In genomic region chr16:29871395-29871794, GRCm38 (mm10) we compare ENCODE assay signal across 24 mouse cellular contexts.
DNase-seq lines count a peak whose midpoint lies in the region; ATAC-seq and TF ChIP-seq lines count a peak whose summit lies in the region.
"Had no signal": no experiment of that assay in that cellular context is flagged by ENCODE, and none has a peak within 500 bp of the region (broad histone marks: within the 10 kb centered on the region; RNA-seq: fewer than 3 reads in every experiment).

No protein-coding gene starts in this region.

- no peak for DNase-seq in forebrain, embryonic 10.5 days (ENCODE audit: extremely low spot score, low spot score)
- no peak for DNase-seq in forebrain, embryonic 14.5 days (ENCODE audit: low spot score)
- DNase-seq in stomach, postnatal 0 days (ENCODE audit: low spot score) = no peak
- no peak for DNase-seq in cerebellum, adult 11 months
- DNase-seq in embryo, embryonic 10 days (ENCODE audit: low spot score) = no peak
- DNase-seq in frontal cortex, postnatal 14 days (ENCODE audit: low spot score in 2 of 2) = no peak
- DNase-seq: adrenal gland, adult 8-10 months; adrenal gland, postnatal 14 days; adrenal gland, postnatal 36 days; cerebellum, adult 18-20 months; cerebellum, adult 8-10 months; cerebellum, adult 9-11 months; cerebellum, postnatal 14 days; cerebellum, postnatal 36 days; forebrain, postnatal 0 days had no signal

- H3K9me3 ChIP-seq in forebrain, embryonic 10.5 days = no peaks in the 10 kb centered on the region
- no peaks in the 10 kb centered on the region for H3K9me3 ChIP-seq in forebrain, embryonic 14.5 days (replicated peaks; ENCODE audit: control insufficient read depth, low read length)
- no peaks in the 10 kb centered on the region for H3K9me3 ChIP-seq in intestine, embryonic 16.5 days (ENCODE audit: control insufficient read depth, low read length)
- no peaks in the 10 kb centered on the region for H3K9me3 ChIP-seq in stomach, postnatal 0 days (ENCODE audit: control insufficient read depth, low read length)
- H3K9me3 ChIP-seq: embryonic facial prominence, embryonic 10.5 days; embryonic facial prominence, embryonic 12.5 days; forebrain, embryonic 12.5 days; forebrain, embryonic 15.5 days; G1E had no signal

- WGBS in forebrain, embryonic 10.5 days = 86% methylated on average over 5 of the region's 5 CpGs
- 87% methylated on average over 5 of the region's 5 CpGs for WGBS in forebrain, embryonic 14.5 days
- WGBS in intestine, embryonic 16.5 days = 73% methylated on average over 5 of the region's 5 CpGs
- 74% methylated on average over 5 of the region's 5 CpGs for WGBS in stomach, postnatal 0 days

- H3K4me3 ChIP-seq in forebrain, embryonic 10.5 days = no peak overlapping the region
- H3K4me3 ChIP-seq in forebrain, embryonic 14.5 days (ENCODE audit: low read depth, low read length) = no peak overlapping the region
- H3K4me3 ChIP-seq in intestine, embryonic 16.5 days (ENCODE audit: low read length) = no peak overlapping the region
- H3K4me3 ChIP-seq in stomach, postnatal 0 days (ENCODE audit: low read depth, low read length) = no peak overlapping the region
- H3K4me3 ChIP-seq: embryonic facial prominence, embryonic 10.5 days; embryonic facial prominence, embryonic 12.5 days; forebrain, embryonic 12.5 days; forebrain, embryonic 15.5 days had no signal

- H3K4me1 ChIP-seq in forebrain, embryonic 10.5 days = peaks cover 20% of the 10 kb centered on the region
- peaks cover 3% of the 10 kb centered on the region for H3K4me1 ChIP-seq in forebrain, embryonic 14.5 days (ENCODE audit: control insufficient read depth, insufficient read depth, low read length)
- H3K4me1 ChIP-seq in intestine, embryonic 16.5 days (ENCODE audit: control insufficient read depth, insufficient read depth, low read length) = no peaks in the 10 kb centered on the region
- H3K4me1 ChIP-seq in stomach, postnatal 0 days (replicated peaks; ENCODE audit: control insufficient read depth, insufficient read depth) = no peaks in the 10 kb centered on the region

- H3K4me2 ChIP-seq in forebrain, embryonic 14.5 days (ENCODE audit: low read length) = no peak overlapping the region
- H3K4me2 ChIP-seq in intestine, embryonic 16.5 days (ENCODE audit: low read depth, low read length) = no peak overlapping the region
- H3K4me2 ChIP-seq in stomach, postnatal 0 days (replicated peaks; ENCODE audit: low read depth) = no peak overlapping the region
- H3K4me2 ChIP-seq: embryonic facial prominence, embryonic 12.5 days; forebrain, embryonic 12.5 days; forebrain, embryonic 15.5 days had no signal

- peaks cover 39% of the 10 kb centered on the region for H3K27me3 ChIP-seq in forebrain, embryonic 10.5 days (ENCODE audit: poor library complexity, severe bottlenecking)
- no peaks in the 10 kb centered on the region for H3K27me3 ChIP-seq in forebrain, embryonic 14.5 days (replicated peaks; ENCODE audit: control insufficient read depth, insufficient read depth, low read length)
- no peaks in the 10 kb centered on the region for H3K27me3 ChIP-seq in intestine, embryonic 16.5 days (replicated peaks; ENCODE audit: control insufficient read depth, insufficient read depth, low read length)
- H3K27me3 ChIP-seq in stomach, postnatal 0 days (ENCODE audit: control insufficient read depth, insufficient read depth, low read length) = no peaks in the 10 kb centered on the region
- H3K27me3 ChIP-seq: forebrain, embryonic 15.5 days; Patski had no signal

- no peak for ATAC-seq in forebrain, embryonic 14.5 days
- ATAC-seq in intestine, embryonic 16.5 days = peak; percentile 80
- 0 out of 2 replicates have a peak, but pooled peaks have one; percentile 20 for ATAC-seq in megakaryocyte progenitor cell, adult 5-6 weeks (replicated peaks; ENCODE audit: poor library complexity)
- ATAC-seq in stomach, postnatal 0 days (ENCODE audit: low FRiP score, low TSS enrichment) = peak; percentile 77; the same call in 1 of the 2 replicates
- ATAC-seq: activated CD4-positive, CD25-positive, alpha-beta regulatory T cell, adult 4 months; forebrain, postnatal 0 days; Patski had no signal

- H3K36me3 ChIP-seq in forebrain, embryonic 10.5 days (replicated peaks) = no peaks in the 10 kb centered on the region
- no peaks in the 10 kb centered on the region for H3K36me3 ChIP-seq in forebrain, embryonic 14.5 days (ENCODE audit: control insufficient read depth, insufficient read depth, low read length)
- no peaks in the 10 kb centered on the region for H3K36me3 ChIP-seq in intestine, embryonic 16.5 days (ENCODE audit: control insufficient read depth, insufficient read depth, low read length)
- H3K36me3 ChIP-seq in stomach, postnatal 0 days (ENCODE audit: control insufficient read depth, insufficient read depth, low read length) = no peaks in the 10 kb centered on the region
- H3K36me3 ChIP-seq: embryonic facial prominence, embryonic 10.5 days; embryonic facial prominence, embryonic 12.5 days; forebrain, embryonic 12.5 days; forebrain, embryonic 15.5 days; G1E had no signal

- H3K9ac ChIP-seq in forebrain, embryonic 14.5 days (ENCODE audit: low read length) = no peak overlapping the region
- no peak overlapping the region for H3K9ac ChIP-seq in intestine, embryonic 16.5 days (ENCODE audit: low read depth, low read length)
- no peak overlapping the region for H3K9ac ChIP-seq in stomach, postnatal 0 days (ENCODE audit: low read length)
- H3K9ac ChIP-seq: embryonic facial prominence, embryonic 12.5 days; forebrain, embryonic 12.5 days; forebrain, embryonic 15.5 days; forebrain, postnatal 0 days had no signal

- 0 out of 2 replicates have a peak overlapping the region, but pooled peaks have one; percentile 32 for H3K27ac ChIP-seq in forebrain, embryonic 10.5 days
- H3K27ac ChIP-seq in forebrain, embryonic 14.5 days (ENCODE audit: low read depth, low read length) = no peak overlapping the region
- H3K27ac ChIP-seq in intestine, embryonic 16.5 days (ENCODE audit: low read length) = no peak overlapping the region
- no peak overlapping the region for H3K27ac ChIP-seq in stomach, postnatal 0 days (replicated peaks)
- H3K27ac ChIP-seq: embryonic facial prominence, embryonic 10.5 days; embryonic facial prominence, embryonic 12.5 days; forebrain, embryonic 12.5 days; forebrain, embryonic 15.5 days had no signal

- TF ChIP-seq CTCF in stomach, postnatal 0 days (IDR thresholded peaks at IDR 0.05; ENCODE audit: low read depth) = no peak

- no peak for TF ChIP-seq EP300 in stomach, postnatal 0 days (optimal IDR thresholded peaks at IDR 0.05)
